Mouse (Mus musculus) CH12F3 (cell line): Measurements from ENCODE around the gene Btla.

Experiments used
- in situ Hi-C: fragments of 300-500 bp; cut with MboI; formaldehyde crosslinking; loops from 2 replicates; pipeline ENCODE4 v1.14.3; 2020; ENCODE audit warnings: low sequenced_read_pairs

The Btla gene

DNA sequence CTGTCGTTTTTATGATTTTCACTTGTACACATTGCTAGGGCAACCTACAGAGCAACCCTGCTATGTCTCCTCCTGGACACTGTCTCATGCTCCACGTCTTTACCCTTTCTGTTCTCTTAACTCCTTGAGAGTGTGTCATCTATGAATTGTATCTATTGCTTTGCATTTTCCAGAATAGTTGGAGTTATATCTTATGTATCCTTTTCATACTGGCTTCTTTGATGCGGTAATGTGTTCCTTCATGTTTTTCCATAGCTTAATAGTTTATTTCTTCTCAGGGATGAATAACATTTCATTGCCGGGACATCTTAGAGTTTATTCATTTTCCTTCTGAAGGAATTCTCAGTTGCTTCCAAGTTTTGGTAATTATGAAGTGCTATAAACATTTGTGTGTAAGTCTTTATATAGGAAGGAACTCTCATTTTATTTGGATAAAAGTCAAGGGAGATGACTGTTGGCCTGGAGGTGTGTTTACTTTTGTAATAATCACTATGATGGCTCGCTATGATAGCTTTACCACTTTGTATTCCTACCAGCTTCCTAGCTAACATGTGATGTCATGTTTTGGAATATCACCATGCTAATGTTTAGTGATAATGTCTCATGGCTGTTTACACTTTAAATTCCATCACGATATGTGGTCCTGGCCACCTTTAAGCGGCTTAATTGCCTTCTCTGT, 31.2 kb downstream of the Btla start:
- in situ Hi-C loops = no loop called here

DNA sequence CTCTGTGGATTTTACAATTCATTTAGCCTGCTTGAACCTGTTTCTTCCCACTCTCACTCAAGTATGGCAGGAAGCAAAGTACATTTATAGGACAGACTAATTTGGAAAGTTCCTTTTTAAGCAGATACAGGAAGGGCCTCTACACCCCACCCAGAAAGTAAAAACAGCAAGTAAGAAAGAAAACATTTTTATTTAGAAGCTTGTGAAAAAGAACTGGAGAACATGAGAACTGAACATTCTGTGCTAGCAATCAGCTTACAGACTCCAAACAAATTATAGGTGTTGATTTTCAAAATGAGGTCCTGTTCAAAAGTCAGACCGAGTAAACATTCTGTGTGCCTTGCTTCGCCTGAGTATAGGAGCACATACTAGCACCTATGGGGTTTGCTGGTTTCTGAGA, 32.8 kb downstream of the Btla start:
- in situ Hi-C loops = no loop called here

DNA sequence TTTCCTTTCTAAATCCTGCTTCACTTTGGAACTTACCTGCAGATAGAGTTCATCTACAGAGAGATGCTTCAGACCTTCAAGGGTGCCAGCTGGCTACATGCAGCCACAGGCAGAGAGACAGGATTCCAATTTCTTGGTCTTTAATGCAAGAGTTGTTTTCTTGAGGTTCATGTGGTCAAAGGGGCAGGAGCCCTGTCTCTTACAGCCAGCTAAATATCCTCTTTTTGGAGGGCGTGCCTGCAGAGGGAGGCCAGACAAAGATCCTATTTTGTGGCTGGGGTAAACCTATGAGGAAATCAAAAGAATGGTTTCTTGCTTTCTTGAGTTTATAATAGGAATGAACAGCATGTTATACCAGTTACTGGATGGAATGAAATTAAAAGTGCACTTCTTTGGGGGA, 33.5 kb downstream of the Btla start:
- in situ Hi-C loops = no loop called here

DNA sequence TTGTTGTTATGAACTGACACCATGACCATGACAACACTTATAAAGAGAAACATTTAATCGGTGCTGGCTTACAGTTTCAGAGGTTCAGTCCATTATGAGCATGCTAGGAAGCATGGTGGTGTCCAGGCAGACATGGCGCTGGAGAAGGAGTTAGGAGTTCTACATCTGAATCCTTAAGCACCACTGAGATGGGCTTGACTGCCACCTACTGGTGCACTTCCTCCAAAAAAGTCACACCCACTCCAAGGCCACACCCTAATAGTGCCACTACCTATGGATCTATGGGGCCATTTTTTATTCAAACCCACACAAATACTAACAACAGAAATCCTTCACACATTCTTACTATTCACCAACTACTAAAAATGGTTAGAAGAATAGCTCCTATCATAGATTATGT, 35.5 kb downstream of the Btla start:
- in situ Hi-C loops = no loop called here

DNA sequence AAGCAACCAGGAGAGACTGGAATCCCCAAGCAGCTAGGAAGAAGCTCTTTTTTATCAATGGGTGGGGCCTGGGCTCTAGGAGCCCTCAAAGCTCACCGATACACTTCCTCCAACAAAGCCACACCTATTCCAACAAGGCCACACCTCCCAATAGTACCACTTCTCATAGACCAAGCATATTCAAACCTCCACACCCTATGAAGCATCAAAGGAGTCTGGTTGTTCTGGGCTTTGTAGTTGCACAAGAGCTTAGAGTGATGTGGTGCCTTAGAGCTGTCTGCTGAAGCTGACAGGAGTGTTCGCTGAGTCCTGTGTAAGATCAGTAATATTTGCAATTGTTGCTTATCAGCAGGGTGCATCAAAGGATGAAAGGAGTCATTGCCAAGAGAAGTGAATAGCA, 37.2 kb downstream of the Btla start:
- in situ Hi-C loops = no loop called here

DNA sequence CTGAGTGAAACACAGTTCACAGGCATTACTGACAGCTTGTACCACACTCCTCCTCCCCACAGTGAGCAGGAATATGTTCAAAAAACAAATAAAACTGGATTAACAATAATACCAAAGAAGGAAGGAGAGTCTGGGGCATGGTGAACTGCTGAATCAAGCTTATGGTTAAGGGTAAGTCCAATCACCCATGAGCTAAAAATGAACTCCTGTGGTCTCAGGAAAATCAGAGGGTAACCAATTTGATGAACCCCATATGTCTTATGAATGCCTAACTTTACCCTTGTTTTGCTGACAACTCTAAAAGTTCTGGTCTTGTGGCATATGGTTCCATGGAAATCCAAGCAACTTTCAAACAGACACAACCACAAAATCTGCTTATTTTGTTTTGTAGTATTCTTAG, 37.9 kb downstream of the Btla start:
- in situ Hi-C loops = no loop called here

DNA sequence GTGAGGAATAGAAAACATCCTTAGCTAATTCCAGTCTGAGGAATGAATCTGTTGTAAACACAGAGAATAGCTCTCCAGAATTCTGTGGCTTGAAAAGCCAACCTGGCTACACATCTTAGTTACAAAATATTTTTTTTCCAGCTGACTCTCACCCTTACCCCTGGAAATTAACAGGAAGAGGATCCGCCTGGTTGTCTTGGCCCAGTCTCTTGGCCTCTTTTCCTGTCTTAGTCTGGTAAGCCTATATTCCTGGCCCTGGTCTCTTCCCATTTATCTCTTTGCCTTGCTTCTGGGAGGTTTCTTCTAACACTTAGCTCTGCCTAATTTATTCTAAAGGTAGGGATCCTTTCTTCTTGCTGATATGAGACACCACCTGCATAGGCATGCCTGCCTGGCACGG, 45.8 kb downstream of the Btla start:
- in situ Hi-C loops = no loop called here

DNA sequence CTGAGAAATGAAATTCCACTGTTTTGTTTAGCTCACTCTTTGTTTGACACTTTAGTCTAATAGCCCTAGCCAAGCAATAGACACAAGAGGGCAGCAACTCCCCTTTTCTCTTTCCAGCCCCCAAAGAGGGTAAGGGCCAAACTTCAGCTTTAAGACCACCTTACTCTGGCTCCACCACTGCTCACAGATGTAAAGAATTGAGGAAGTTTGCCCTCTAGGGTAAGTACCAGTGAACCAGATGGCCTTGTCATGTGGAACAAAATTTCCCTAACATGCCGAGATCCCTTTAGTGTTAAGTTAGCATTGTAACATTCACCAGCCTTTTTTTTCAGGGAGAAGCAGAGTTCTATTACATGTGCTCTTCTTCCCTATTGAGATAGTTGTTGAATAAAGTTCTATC, 59.0 kb downstream of the Btla start:
- in situ Hi-C loops = no loop called here

DNA sequence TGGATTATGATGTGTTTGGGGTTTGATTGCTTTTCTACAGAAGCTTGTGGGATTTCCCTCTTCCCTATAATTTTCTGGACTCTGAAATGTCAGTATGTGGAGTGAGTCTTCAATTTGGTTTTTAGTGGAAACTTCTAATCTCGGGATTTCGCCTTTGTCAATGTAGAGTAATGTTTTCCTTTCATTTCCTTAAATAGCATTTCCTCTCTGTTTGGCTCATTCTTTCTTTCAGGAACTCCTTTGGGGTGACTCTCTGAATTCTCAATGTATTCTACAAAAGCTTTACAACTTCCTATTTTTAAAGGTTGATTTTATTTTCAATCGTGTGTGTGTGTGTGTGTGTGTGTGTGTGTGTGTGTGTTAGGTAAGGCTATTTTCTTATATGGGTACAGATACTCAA, 73.7 kb downstream of the Btla start:
- in situ Hi-C loops = no loop called here
